Mouse (Mus musculus) heart, embryonic 10.5 days (tissue): ENCODE measurements around the gene Cntnap2. TPM values are rescaled to one million over a fixed set of nuclear protein-coding genes. Genes with fewer than 3 reads are reported as not detected.
"Not testable (repeated sequence)": the region's sequence is repeated elsewhere in the genome, so short reads cannot be mapped to it uniquely, and the experiment has no call there.

Experiments used
- DNase-seq: peaks from one replicate; pipeline ENCODE4 v3.0.0-alpha.2; 2017; ENCODE audit warnings: low spot score
- H3K27ac ChIP-seq: fragments of 300-500 bp; sonication (generic); 2 replicates; pipeline ENCODE4 v1.5.1; 2016; ENCODE audit warnings: mild to moderate bottlenecking
- H3K27me3 ChIP-seq: fragments of 300-500 bp; sonication (generic); 2 replicates; pipeline ENCODE4 v1.6.1; 2016; ENCODE audit warnings: mild to moderate bottlenecking; ENCODE audit not compliant: poor library complexity, insufficient read depth, severe bottlenecking
- H3K36me3 ChIP-seq: fragments of 300-500 bp; sonication (generic); 2 replicates; pipeline ENCODE4 v1.6.1; 2016; ENCODE audit warnings: mild to moderate bottlenecking, moderate library complexity
- H3K4me1 ChIP-seq: fragments of 300-500 bp; sonication (generic); 2 replicates; pipeline ENCODE4 v1.6.1; 2016; ENCODE audit warnings: mild to moderate bottlenecking
- H3K4me3 ChIP-seq: fragments of 300-500 bp; sonication (generic); 2 replicates; pipeline ENCODE4 v1.5.1; 2016; ENCODE audit warnings: mild to moderate bottlenecking, moderate library complexity
- H3K9me3 ChIP-seq: fragments of 300-500 bp; sonication (generic); 2 replicates; pipeline ENCODE4 v1.6.1; 2016; ENCODE audit warnings: mild to moderate bottlenecking, moderate library complexity
- WGBS: fragments of 180-500 bp; shearing (Covaris S2); methylation state at CpG from one replicate; pipeline ENCODE4 v1.1.7; 2016; 5-methylcytosine and 5-hydroxymethylcytosine counted together
- polyA plus RNA-seq: library from polyadenylated mRNA; unstranded; fragments of >200 nt; fragmentation: Nextera tagmentation; extraction: Ambion mirVana; gene quantifications from 2 replicates; pipeline ENCODE4 v1.2.1, GENCODE M21; 2016

Cntnap2 gene
- polyA plus RNA-seq, 1 experiment from 2014 or later: 1.4 TPM

DNA sequence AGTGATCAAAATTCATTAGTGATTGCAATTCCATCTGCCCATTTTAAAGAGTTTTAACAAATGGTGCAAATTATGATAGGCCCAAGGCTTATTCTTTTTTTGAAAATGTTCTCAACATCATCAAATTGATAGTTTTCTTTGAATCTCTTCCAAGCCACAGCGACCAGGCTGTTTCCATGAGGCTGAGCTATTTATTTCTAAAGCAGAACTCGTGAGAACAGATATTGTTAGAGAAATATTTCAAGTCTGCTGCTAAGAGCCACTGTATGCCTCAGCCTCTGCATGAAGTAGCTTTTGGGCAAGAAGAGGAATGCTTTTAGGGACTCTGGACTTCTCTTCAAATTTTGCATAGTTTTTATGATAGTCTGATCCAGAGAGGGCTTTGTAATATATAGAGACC lies 1972.2 kb downstream of the Cntnap2 start:
- 60% methylated on average over 2 of the region's 2 CpGs for WGBS
- Histone ChIP-seq H3K36me3 (no peaks in the 10 kb centered on the region), H3K9me3 (no peaks in the 10 kb centered on the region), H3K27ac (no peak overlapping the region), H3K4me1 (no peaks in the 10 kb centered on the region), H3K27me3 (no peaks in the 10 kb centered on the region), H3K4me3 (no peak overlapping the region)
- no peak for DNase-seq

DNA sequence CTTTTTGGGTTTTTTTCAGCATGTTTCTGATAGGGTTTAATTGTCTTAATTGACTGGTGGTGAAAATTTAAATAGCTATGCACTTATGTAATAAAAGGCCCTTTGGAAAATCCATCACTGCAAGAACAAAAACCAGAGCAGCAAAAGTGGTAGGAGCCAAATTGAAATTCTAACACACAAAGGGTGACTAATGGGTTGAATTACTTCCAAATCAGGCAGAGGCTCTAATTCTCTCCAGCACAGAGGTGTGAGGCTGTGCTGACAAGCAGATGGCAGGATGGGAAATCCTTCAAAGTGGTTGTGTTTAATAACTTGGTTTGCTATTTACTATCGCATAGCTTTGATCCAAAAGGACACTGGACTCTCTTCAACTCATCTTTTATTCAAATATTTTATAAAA lies 1983.4 kb downstream of the Cntnap2 start:
- DNase-seq: no peak
- 62% methylated on average over 1 of the region's 1 CpGs for WGBS
- Histone ChIP-seq H3K9me3 (no peaks in the 10 kb centered on the region), H3K36me3 (no peaks in the 10 kb centered on the region), H3K4me3 (no peak overlapping the region), H3K27ac (no peak overlapping the region), H3K4me1 (peaks cover 4% of the 10 kb centered on the region; the same call in 1 of the 2 replicates), H3K27me3 (no peaks in the 10 kb centered on the region)

DNA sequence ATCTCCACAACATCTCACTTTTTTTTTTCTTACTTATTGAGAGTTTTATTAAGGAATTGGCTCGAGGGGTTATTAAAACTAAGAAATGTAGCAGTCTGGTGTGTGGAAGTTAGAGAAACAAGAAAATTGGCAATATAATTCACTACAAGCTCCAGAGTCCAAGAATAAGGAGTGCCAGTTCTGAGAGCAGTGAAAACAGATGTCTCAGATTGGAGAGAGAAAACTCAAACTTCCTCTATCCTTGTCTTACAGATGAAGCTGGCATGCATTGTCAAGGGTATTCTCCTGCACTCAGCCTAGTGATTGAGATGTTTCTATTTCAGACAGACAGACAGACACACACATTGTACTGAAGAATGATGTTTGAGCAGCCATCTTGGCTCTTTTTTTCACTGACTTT lies 1984.4 kb downstream of the Cntnap2 start:
- 72% methylated on average over 1 of the region's 1 CpGs for WGBS
- no peaks in the 10 kb centered on the region for H3K27me3 ChIP-seq
- H3K9me3 ChIP-seq: no peaks in the 10 kb centered on the region
- no peaks in the 10 kb centered on the region for H3K36me3 ChIP-seq
- H3K4me3 ChIP-seq: no peak overlapping the region
- H3K27ac ChIP-seq: no peak overlapping the region
- no peak for DNase-seq
- H3K4me1 ChIP-seq: peaks cover 4% of the 10 kb centered on the region; the same call in 1 of the 2 replicates

DNA sequence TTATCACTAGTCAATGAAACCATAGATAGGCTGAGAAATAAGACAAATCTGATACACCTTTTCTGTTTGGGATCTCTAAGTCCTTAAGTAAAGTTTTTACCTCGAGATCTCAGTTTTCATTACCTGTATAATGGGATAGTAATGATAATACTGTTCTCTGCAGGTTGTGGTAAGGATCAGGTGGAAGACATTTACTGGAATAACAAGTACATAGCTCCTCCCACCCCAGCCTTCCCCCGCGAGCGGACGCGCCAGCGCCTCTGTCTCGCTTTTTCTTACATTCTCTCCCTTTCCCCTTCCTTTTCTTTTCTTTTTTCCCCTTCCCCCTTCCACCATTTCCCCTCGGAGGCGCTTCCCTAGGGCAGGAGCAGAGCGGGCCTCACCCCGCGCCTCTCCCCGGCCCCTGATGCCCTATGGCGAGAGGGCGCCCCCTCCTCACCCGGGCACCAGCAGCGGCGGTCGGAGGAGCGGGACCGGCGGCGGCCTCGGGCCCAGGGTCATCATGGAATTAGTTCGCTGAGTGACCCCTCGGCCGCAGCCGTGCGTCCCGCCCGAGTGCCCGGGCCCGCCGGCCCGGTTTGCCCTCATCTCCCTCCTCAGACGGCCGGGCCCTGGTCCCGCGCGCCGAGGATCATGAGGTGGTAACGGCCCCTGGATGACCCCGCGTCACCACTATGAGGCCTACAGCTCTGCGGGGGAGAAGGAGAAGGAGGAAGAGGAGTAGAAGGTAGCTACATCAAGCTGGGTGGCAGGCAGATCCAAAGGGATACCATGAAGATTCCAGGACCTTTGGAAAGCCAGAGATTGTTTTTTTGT lies 1985.4 kb downstream of the Cntnap2 start:
- WGBS: 4% methylated on average over 46 of the region's 46 CpGs
- Histone ChIP-seq H3K27me3 (no peaks in the 10 kb centered on the region), H3K27ac (peak overlapping the region; percentile 64), H3K4me1 (peaks cover 4% of the 10 kb centered on the region; the same call in 1 of the 2 replicates), H3K4me3 (peak overlapping the region; percentile 61), H3K9me3 (no peaks in the 10 kb centered on the region), H3K36me3 (no peaks in the 10 kb centered on the region)
- DNase-seq: no peak

DNA sequence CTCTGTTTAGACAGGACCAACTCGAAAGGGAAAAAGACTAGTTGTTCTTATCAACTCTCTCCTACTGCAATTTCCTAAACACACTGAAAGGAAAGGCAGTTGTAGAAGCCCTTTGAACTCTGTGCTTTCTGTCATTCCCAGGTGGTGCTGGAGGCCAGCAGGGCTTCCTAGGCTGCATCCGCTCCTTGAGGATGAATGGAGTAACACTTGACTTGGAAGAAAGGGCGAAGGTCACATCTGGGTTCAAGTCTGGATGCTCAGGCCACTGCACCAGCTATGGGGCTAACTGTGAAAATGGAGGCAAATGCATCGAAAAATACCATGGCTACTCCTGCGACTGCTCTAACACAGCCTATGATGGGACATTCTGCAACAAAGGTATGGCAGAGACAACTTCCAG lies 1989.9 kb downstream of the Cntnap2 start:
- Histone ChIP-seq H3K4me1 (peaks cover 4% of the 10 kb centered on the region; the same call in 1 of the 2 replicates), H3K36me3 (no peaks in the 10 kb centered on the region), H3K4me3 (no peak overlapping the region), H3K27me3 (no peaks in the 10 kb centered on the region), H3K9me3 (no peaks in the 10 kb centered on the region), H3K27ac (no peak overlapping the region)
- no peak for DNase-seq
- 70% methylated on average over 5 of the region's 5 CpGs for WGBS

DNA sequence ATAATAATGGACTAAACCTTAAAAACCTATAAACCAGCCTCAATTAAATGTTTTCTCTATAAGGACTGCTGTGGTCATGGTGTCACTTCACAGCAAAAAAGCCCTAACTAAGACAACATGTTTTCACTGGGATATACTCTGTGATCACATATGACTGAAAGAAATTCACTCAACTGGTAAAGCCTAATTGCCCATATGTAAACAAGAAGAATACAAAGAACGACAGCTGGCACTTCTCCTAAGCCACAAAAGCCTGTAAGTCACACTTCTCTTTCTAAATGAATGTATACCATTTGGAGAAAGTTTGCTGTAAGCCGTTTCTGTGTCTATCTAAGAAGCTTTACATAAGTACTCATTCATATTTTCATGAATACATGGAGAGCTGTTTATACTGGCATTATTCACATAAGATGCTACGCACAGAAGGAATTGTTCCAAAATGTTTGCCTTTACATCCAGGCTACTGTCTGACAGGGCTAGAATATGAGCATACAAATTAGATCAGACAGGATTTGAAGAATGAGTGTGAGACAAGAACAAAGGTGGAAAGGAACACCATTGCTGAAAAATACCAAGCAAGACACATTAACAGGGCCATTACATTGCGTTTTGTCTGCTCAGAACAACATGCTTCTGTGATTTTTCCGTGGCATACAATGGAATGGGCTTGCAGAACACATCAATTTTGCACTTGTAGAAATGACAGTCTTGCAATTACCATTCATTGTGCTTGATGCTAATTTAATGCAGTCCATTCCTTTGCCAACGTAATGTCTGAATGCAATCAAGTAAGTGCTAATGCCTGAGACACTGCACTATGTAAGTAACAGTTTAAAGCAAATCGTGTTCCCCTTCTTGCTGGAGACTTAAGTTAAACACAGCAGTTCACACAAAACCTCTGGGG lies 1991.4 kb downstream of the Cntnap2 start:
- Histone ChIP-seq H3K27me3 (no peaks in the 10 kb centered on the region), H3K36me3 (no peaks in the 10 kb centered on the region), H3K4me3 (no peak overlapping the region), H3K9me3 (no peaks in the 10 kb centered on the region), H3K4me1 (no peaks in the 10 kb centered on the region), H3K27ac (no peak overlapping the region)
- DNase-seq: no peak
- 76% methylated on average over 7 of the region's 7 CpGs for WGBS

DNA sequence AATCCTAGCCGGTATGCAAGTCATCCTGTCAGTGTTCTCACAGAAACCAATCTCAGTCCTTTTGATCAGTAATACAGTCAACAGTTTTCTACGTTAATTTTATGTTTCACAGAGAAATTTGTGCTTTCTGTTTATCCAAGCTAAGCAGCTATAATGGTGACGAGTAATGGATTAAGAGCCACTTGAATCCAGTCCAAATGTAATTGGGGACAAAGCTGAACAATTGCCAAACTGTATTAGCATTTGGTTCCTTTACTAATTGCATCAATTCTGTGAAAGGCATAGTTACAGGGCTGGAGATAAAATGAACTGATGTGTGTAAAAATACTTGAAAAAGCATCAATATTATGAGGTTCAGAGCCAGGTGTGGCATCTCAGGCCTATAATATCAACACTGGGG lies 2002.2 kb downstream of the Cntnap2 start:
- Histone ChIP-seq H3K27me3 (no peaks in the 10 kb centered on the region), H3K27ac (no peak overlapping the region), H3K36me3 (no peaks in the 10 kb centered on the region), H3K4me3 (no peak overlapping the region), H3K9me3 (no peaks in the 10 kb centered on the region), H3K4me1 (no peaks in the 10 kb centered on the region)
- 80% methylated on average over 3 of the region's 3 CpGs for WGBS
- DNase-seq: no peak

DNA sequence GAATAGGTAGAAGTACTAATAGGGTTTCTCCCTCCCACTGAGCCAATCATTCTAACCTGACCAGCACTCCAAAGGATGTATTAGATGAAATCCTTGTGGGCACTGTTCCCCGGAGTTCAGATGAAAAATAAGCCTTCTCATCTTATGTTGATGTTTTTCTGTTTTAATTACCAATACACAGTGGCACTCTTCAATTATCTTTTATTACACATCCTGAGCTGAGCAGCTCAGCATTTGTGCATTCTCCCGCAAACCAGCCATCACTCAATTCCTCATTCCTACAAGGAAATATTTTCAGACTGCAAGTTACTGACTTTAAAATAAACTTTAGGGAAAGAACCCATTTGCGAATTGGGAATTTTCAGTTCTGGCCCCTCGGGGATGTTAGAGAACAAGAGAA lies 2030.8 kb downstream of the Cntnap2 start:
- WGBS: 82% methylated on average over 4 of the region's 4 CpGs
- DNase-seq: no peak
- no peaks in the 10 kb centered on the region for H3K27me3 ChIP-seq
- H3K27ac ChIP-seq: no peak overlapping the region
- H3K9me3 ChIP-seq: no peaks in the 10 kb centered on the region
- H3K4me3 ChIP-seq: no peak overlapping the region
- H3K4me1 ChIP-seq: no peaks in the 10 kb centered on the region
- H3K36me3 ChIP-seq: no peaks in the 10 kb centered on the region

DNA sequence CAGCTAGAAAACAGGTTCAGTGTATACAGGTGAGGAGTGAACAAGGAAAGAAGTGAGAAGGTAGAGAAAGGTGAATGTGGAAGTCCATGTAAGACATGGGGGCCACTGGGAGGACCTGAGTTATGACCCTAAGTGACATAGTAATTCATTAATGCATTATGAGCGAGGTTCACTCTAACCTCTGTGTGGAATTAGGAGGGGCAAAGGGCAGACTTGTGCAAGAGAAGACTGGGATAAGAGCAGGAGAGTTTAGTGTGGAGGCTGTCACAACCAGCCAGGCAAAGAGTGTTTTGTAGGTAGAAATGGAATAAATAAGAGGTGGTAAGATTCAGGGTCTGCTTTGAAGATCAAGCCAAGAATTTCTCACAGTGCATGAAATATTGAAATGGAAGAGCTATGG lies 2045.8 kb downstream of the Cntnap2 start:
- H3K27ac ChIP-seq: no peak overlapping the region
- H3K4me1 ChIP-seq: no peaks in the 10 kb centered on the region
- no peaks in the 10 kb centered on the region for H3K27me3 ChIP-seq
- 57% methylated on average over 1 of the region's 1 CpGs for WGBS
- DNase-seq: no peak
- H3K36me3 ChIP-seq: no peaks in the 10 kb centered on the region
- no peaks in the 10 kb centered on the region for H3K9me3 ChIP-seq
- H3K4me3 ChIP-seq: no peak overlapping the region

DNA sequence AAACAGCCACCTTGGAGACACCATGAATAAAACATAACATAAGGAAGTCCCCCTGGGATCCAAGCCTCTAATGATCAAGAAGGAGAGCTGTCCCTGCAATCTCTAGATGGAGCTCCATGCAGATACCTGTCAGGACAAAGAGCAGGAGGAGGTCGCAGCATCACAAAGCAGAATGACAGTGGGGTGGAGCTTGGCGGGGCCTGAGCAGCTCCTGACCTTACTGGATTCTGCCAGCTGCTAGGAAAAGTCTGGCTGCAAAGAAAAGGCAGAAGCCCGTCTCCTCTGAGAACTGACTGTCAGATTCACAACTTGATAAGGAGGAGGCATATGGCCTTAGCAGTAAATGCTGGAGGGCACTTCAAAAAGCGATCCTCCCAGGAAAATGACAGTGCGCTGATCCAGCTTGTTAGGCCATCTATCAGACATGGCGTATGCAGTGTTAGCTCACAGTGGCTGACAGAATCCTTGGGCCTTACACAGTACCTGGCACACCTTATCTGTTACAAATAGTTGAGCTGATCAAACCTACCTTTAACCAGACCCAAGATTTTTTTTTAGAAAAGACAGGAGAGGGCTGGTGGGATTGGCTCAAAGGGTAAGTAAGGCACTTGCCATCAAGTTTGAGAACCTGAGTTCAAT lies 2050.5 kb downstream of the Cntnap2 start:
- DNase-seq: no peak
- H3K4me3 ChIP-seq: no peak overlapping the region
- no peaks in the 10 kb centered on the region for H3K9me3 ChIP-seq
- H3K36me3 ChIP-seq: no peaks in the 10 kb centered on the region
- H3K27me3 ChIP-seq: no peaks in the 10 kb centered on the region
- H3K4me1 ChIP-seq: no peaks in the 10 kb centered on the region
- no peak overlapping the region for H3K27ac ChIP-seq
- 38% methylated on average over 6 of the region's 6 CpGs for WGBS

DNA sequence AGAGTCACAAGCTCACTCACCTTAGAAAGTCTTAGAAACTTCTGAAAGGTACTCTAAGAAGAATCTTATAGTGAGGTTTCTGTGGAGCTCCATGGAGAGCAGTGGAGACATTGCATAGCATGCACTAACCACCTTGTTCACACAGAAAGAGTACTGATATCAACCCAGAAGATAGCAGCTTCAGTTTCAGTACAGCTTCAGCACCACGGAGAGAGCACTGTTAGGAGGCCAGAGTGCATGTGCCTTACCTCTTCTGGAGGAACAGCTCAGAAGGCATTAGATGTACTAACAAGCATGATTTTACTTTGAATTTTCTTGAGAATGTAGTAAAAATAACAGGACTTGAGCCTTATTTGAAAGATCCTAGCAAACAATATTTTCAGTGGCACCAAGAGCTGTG lies 2074.9 kb downstream of the Cntnap2 start:
- H3K4me3 ChIP-seq, H3K9me3 ChIP-seq, H3K4me1 ChIP-seq, H3K27ac ChIP-seq, DNase-seq, H3K27me3 ChIP-seq, H3K36me3 ChIP-seq: not testable (repeated sequence)
- WGBS: no CpG with 5 or more reads among the region's 1 CpGs

DNA sequence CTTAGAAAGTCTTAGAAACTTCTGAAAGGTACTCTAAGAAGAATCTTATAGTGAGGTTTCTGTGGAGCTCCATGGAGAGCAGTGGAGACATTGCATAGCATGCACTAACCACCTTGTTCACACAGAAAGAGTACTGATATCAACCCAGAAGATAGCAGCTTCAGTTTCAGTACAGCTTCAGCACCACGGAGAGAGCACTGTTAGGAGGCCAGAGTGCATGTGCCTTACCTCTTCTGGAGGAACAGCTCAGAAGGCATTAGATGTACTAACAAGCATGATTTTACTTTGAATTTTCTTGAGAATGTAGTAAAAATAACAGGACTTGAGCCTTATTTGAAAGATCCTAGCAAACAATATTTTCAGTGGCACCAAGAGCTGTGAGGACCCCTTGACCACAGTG lies 2093.9 kb downstream of the Cntnap2 start:
- not testable (repeated sequence) for H3K27ac ChIP-seq, H3K9me3 ChIP-seq, H3K36me3 ChIP-seq, H3K4me1 ChIP-seq, H3K4me3 ChIP-seq, DNase-seq, H3K27me3 ChIP-seq
- WGBS: no CpG with 5 or more reads among the region's 1 CpGs
